Mouse (Mus musculus) embryo, embryonic 11.5 days (tissue): Measurements from ENCODE around the gene Fam69b.
A peak's percentile ranks its signal among the peaks of the same experiment; 100 is the strongest.

Source experiments
- DNase-seq: peaks from one replicate; pipeline ENCODE4 v3.0.0-alpha.2; 2012; ENCODE audit warnings: low read depth, low spot score

The Fam69b gene

DNA sequence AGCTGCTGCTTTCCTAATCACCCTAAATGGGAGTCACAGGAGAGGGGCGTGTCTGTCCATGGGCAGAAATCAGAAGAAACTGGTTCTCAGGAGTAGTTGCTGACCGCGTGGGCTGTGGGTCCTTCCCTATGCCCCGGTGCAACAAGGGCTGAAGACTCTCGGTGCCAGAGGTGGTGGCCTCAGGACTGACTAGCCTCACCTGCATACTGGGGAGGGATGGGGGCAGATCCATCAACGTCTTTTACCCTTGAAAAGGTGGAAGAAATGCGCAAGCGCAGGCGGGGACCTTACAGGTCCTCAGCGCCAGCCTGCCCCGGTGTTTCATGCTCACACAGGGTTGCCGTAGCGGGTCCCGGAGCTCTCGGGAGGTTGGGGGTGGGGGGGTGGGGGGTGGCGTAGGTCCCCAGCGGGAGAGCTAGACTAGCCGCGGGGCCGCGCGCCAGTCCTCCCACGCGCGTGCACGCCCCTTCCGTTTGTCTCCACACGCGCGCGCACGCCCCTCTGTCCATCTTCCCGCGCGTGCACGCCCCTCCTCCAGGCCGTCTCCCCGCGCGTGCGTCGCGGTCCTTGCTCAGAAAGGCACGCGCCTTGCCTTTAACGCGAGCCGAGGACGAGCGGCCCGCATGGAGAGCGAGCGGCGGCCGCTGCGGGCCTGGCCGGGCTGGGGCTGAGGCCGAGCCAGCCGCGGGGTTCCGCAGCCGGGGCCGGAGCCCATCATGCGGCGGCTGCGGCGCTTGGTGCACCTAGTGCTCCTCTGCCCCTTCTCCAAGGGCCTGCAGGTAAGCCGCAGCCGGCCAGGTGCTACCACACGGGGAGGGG, at the start of gene Fam69b:
TSS of gene Fam69b (plus strand) at position 537 of the 819 bp plus-strand sequence.
- DNase-seq: peak; percentile 72

DNA sequence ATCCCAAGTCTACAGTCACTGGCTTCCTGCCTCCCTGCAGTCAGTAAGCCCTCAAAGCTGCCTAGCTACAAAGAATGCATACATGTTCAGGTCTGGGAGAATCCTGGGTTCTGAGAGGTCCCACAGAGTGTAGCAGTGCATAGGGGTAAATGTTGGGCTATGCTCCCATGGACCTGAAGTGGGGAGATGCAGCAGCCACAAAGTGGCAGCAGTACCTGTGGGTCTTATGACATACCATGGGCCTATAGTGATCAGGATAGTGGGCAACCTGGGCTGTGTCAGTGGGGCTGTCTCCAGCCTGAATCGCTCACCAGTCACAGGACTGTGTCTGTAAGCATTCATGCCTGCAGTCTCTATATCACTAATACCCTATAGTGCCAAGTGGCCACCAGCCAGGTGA, 48.5 kb upstream of the Fam69b start, which contains the start of gene Egfl7:
TSS of gene Egfl7 (plus strand) at position 301 of the 400 bp plus-strand sequence.
- DNase-seq: no peak

DNA sequence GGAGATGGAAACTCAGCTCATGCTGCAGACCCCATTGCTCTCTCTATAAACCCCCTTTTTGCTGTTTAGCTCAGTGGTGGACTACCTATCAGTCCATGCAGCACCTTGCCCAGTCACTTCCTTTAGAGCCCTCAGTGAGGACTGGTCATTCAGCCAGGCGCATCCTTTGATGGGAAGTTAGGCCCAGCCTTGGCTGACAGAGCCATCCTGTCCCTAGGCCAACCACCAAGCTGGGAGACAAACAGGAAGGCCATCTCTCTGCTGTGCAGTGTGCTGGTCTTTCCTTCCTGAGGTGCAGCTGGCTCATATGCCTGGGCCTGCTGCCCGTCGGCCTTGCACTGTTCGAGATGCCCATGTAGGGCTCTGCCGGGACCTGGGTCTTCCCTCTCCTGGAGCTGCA, 47.5 kb upstream of the Fam69b start:
- no peak for DNase-seq

DNA sequence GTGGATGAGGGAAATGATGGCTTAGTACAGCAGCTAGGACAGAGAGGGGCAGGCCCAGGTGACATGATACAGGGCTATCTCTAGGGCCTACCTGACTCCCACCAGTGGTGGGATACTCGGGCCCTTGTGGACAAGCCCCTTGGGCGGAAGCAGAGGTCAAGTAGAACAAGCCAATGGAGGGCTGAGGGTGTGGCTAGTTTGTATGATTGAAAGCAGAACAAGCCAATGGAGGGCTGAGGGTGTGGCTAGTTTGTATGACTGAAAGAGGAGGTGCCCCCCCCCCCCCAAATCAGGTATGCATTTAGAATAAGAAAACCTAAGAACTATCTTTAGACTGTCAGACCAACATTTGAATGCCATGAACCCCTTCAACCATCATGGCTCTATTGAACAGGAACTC, 46.1 kb upstream of the Fam69b start:
- no peak for DNase-seq

DNA sequence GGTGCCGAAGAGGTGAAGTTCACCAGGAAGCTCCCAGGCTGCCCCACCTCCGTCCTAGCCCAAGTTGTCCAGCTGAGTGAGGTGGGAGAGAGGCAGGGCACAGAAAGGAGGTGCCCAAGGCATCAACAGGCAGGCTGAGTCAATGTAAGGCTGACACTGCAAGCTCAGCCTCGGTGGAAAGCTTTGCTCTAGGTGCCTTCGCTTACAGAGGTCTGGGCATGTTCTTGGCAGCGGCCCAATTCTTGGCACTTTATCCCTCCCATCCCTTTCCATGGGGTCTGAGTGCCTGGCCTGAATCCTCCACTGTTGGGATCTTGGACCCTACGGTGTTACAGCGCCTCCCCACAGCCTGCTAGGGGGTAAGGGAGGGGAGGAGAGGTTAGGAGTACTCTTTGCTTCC, 45.5 kb upstream of the Fam69b start:
- DNase-seq: no peak

DNA sequence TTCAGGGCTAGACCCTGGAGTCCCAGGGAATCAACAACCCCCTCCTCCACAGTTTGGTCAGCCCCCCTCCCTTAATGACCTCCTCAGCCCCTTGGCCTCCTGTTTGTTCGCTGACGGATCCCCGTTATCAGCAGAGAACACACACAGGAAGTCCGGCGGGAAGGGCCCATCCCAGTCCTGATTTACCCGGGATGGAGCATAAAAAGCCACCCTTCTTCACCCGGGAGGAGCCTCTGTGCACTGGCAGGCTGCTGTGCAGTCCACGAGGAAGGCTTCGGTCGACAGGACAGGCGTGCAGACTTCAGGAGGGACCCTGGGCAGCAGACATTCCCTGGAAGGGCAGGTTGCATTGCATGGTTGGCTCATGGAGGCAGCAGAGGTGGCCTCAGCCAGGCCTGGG, 44.6 kb upstream of the Fam69b start:
- no peak for DNase-seq

DNA sequence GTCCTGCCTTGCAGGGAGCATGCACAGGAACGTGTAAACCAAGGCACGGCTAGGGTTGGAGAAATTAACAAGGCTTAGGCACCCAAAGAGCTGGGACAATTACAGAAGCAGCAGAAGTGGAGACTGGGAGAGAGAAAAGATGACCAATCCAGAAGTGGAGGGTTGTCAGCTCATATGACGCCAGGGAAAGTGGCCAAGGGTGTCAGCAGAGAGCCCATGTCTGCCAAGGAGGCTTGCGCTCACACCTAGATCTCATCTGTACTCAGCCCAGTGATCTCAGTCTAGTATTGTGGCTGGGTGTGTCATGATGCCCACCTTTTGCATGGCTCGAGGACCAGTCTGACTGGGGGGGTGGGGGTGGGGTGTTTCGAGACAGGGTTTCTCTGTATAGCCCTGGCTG, 42.5 kb upstream of the Fam69b start:
- DNase-seq: no peak

DNA sequence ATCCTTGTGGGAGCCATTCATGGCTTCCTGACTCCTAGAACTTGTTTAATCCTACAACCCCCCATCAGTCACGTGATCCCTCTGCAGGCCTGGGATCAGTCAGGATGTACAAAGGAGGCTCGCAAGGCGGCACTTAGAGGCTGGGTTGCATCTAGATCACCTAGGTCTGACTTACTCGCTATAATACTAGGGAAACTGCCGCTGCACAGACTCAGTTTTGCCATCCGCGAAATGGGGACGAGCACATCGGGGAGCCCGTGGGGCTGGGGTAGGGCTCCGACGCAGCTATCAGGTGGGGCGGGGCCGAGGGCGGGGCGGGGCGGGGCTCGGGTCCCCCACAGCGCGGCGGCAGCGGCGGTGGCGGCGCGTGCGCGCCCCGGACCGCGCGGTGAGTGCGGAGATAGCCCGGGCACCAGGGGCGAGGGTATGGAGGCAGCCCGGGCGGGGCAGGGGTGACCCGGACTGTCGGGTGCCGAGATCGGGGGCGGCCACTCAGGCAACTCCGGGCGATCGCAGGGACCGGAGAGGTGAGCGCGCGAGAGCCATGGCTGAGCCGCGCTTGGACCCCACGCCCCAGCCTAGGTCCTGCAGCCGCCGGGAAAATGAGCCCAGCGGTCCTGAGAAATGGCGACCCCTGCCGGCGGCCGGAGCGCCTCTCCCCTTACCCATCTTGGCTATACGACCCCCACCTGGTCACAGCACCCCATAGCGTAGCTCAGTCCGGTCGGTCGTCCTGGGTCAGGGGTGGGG, 41.8 kb upstream of the Fam69b start, which contains the start of gene Gm20532:
TSS of gene Gm20532 (plus strand) at position 346 of the 750 bp plus-strand sequence.
- DNase-seq: peak; percentile 64

DNA sequence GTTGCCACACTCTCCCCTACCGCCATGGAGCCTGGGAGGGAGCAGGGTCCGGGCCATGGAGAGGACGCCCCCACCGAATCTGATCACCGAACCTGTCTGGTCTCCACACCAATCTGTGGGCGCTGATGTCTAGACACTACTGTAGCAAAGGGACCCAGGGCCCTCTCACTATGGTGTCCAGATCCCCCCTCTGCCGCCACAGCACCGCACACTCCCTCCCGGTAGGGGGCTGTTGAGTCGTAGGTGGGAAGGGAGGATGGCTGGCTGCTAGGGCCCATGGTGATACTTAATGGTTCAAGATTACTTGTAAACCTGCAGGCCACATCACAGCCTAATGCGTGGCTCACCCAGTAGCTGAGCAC, 41.2 kb upstream of the Fam69b start:
- peak; percentile 26 for DNase-seq

DNA sequence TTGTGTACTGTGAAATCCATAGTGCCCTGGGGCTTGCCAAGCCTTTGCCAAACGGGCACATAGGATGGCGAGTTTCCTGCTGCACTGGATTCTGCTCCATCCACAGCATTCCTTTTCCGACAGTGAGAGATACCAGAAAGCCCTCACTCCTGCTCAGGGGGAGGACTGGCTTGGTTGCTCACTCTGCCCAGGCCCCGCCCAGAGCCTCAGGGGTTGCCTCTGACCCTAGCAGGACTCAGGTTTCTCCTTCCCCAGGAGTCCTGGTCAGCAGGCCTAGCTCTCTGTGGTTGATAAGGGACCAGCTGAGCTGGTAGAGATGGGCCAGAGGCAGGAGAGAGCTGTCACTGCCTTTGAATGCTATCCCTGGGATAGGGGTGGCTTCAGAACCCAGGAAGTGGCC, 39.7 kb upstream of the Fam69b start:
- no peak for DNase-seq

DNA sequence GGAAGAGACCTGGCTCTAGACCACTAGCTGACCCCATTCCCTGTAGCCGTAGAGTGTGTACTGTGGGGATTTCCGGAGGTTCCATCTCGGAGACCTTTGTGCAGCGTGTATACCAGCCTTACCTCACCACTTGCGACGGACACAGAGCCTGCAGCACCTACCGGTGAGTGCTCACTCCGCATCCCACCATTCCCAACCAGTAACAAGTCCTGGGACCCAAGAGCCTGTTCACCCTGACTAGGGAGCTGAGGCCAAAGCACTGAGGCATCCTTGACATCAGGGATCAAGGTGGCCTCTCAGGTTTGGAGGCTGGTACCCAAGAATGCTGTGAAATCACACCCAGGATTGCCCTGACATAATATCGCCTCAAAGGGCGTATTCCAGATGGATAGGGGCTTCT, 39.0 kb upstream of the Fam69b start:
- DNase-seq: no peak

DNA sequence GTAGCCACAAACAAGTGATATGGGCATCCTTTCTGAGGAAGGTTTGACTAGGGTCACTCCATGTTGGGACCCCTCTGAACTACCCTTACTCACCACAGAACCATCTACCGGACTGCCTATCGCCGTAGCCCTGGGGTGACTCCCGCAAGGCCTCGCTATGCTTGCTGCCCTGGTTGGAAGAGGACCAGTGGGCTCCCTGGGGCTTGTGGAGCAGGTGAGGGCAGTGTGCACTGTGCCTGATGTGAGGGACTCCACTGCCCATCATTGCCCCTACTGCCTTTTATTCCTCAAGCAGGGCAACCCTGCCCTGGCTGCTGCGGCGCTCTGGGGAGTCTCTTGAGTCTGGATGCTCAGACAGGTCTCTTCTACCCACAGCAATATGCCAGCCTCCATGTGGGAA, 38.0 kb upstream of the Fam69b start:
- no peak for DNase-seq

DNA sequence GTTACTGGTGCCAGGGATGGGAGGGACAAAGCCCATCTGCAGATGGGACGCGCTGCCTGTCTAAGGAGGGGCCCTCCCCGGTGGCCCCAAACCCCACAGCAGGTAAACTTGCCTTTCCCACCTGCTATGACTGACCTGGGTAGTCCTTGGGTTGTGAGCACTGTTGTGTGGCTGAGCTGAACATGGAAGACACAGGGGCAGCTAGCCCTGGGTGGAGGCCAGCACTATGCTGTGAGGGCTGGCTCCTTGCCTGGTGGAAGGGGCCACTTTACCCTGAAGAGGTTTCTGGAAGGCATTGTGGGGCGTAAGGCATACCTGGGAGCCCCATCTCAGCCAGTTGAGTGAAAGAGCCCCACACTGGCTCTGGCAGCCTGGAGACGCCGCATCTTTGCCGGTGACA, 37.3 kb upstream of the Fam69b start:
- DNase-seq: no peak

DNA sequence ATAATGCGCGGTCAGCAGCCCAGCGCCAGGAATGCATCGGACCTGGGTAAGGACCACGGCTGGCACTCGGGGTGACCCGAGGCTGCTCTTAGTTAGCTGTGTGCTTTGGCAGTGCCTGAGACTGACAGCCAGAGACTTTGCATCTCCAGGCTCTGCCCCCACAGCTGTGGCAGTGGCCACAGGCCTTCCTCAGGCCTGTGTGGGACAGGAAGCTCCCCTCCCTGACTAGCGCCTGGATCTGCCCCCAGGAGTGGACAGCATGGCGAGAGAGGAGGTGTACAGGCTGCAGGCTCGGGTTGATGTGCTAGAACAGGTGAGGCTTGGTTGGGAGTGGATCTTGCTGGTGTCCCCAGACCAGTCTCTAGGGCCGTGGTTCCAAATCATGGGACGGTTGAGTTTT, 36.8 kb upstream of the Fam69b start:
- DNase-seq: no peak

DNA sequence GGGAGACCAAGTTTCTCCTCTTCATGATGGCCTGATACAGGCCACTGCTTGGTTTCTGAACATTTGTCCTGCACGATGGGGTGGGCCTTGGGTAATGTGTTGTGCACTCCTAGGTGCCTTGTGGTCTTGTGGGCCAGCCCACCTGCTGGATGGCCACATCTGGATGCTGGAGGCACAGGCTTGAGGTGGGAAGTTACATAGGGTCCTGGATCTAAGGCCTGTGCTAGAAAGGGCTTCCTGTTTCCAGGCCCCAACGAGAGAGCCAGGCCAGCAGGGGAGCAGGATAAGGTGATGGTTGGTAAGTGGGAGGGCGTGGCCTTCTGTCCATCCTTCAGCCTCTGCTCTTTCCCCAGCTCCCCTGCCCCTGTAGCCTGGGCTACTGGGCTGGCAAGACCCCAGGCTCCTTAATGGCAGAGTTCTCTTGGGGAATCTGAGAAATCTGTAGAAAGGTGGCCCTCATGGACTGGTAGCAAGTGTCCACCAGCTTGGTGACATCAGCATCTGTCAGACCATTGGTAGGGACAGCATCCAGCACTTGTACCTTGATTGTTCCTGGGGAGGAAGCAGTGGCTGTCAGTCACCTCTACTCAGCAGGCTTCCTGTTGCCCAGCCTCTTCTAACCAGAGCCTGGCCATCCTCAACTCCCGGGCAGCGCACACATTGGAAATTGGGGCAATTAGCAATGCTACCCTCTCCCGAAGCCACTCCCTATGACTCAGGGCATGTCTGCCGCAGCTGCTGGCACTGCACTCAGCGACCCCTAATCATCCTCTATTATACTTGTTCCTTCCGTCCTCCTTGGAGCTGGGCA, 34.8 kb upstream of the Fam69b start:
- DNase-seq: no peak

DNA sequence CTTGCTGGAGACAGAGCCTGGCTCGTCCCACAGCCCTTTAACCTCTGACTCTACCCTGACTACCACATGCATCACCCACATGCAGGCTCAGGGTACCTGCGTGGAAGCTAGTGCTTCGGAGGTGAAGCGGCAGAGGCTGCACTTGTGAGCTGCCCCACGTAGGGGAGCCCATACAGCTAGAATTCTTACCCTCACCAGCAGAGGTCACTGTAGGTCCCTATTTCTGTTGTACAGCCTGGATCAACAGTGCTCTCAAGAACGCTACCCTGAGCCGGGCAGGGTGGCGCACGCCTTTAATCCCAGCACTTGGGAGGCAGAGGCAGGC, 34.3 kb upstream of the Fam69b start:
- DNase-seq: peak; percentile 30

DNA sequence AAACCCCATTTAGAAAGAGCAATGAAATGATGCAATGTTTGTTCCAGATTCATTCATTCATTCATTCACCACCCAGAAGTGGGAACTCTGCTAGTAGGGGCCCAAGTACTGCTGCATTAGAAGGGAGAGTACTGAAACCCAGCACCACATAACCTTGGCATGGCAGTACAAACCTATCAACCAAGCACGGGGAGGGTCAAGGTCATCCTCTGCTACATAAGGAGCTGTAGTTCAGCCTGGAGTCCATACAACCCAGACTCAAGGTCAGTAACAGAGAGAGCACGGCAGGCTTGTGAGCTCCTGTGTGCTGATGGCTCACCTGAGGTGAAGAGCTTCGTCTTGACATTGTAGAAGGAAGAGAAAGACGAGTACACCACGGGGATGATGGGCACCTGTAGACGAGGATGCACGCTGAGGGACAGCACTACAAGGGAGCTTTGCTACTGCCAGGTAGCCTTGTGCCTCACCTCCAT, 33.8 kb upstream of the Fam69b start:
- DNase-seq: no peak

DNA sequence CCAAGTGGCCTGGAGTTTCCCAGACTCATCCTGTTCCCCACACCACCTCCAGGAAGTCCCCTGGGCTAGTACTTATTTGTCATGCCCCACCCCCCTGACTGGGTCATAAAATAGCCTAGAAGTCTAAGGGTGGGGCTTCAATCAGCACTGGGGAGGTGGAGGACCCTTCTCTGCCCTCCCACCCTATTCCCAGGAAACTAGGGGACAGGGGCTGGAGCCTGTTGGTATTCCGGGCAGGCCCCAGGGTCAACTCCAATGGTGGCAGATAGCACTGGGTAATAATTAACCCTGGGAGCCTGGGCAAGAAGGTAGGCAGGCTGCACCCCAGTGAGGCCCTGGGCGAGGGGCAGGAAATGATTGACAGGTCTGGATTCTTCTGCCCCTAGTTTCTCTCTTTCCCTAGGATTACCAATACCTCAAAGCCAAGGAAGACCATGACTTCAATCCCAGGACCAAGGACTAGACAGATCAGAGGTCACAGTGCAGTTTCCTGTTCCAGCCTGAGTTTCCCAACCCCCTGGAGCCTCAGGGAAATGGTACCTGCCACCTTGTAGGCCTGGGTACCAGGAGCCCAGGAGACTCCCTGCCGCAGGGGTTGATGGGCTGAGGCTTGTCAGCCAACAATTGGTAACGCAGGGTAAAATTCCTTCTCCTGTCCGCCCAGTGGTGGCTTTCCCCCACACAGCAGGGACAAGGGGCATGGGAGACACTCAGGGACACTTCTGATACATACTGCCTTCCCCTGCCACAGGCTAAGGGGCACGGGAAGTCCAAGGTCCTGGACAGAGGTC, 33.1 kb upstream of the Fam69b start:
- no peak for DNase-seq

DNA sequence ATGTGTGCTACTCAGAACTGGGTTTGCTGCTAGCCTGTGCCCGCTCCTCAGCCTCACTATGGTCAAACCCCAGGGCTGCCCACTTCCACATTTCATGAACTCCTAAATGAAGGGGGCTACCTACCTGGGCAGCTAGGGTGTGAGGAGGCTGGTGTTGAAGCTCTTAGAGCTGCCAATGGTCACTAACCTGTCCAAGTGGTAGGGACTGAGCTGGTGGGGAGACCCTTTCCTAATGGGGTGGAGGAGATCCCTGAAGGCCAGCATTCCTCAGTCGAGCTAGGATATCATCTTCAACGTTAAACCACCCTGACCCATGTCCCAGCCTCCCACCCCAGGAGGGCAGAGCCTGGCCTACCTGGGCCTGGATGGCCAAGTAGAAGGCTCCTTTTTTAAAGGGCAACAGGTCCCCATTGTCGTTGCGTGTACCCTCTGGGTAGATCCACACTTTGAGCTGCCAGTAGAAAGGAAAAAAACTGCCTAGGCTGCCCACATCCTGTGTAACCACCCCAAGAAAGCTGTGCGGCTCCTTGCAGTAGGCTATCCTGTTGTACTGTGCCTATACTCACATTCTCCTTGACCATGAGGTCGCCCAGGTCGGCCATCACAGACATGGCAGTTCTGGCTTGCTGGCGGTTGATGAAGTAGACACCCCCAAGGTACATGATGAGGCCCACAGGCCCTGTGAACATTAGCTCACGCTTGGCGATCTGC, 32.4 kb upstream of the Fam69b start:
- DNase-seq: no peak

DNA sequence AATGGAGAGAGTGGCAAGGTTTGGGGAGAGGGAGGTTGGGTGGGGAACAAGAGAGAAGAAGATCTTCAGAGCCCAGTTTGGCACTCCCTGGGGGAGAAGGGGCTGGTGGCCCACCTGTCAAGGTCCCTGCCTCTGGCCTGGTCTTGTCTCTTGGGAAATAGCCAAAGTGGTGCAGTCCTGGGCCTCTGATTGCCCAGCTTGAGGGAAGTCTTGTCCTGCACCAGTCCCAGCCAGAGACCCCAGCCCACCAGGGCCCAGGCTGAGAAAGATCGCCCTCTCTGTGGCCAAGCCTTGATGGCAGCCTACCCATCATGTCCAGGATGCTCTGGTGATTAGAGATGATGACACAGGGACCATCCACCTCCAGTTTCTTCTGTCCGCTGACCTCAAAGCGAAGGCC, 31.4 kb upstream of the Fam69b start:
- DNase-seq: no peak

DNA sequence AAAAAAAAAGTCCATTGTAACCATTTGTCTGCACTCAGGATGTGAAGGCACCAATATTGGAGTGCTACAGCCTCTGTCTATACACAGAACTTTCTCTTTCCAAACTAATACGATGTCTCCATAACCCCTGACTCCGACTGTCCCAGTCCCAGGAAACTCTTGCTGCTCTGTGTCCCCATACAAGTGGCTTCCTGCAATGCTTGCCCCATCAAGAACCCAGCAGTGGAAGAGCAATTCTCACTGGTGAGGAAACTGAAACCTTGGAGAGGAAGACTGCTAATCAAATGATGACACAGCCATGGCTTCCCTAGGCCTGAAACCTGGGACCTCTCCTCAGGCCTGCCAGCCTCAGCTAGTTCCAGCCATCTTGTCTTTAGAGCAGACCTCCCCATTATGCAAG, 30.4 kb upstream of the Fam69b start:
- DNase-seq: no peak
